Comparison of ENCODE assay signal across 19 mouse cellular contexts in genomic region chr2:97178399-97178798, GRCm38 (mm10).
"Had no signal": no experiment of that assay in that cellular context is flagged by ENCODE, and none has a peak within 500 bp of the region (broad histone marks: within the 10 kb centered on the region; RNA-seq: fewer than 3 reads in every experiment).

No protein-coding gene starts in this region.

- H3K27me3 ChIP-seq: midbrain, embryonic 12.5 days; neural tube, embryonic 13.5 days; neural tube, embryonic 15.5 days had no signal

- H3K36me3 ChIP-seq: midbrain, embryonic 10.5 days; midbrain, embryonic 12.5 days; neural tube, embryonic 13.5 days; neural tube, embryonic 15.5 days had no signal

- H3K4me3 ChIP-seq: midbrain, embryonic 10.5 days; midbrain, embryonic 12.5 days; myocyte; neural tube, embryonic 13.5 days; neural tube, embryonic 15.5 days had no signal

- ATAC-seq: midbrain, embryonic 16.5 days had no signal

- H3K4me2 ChIP-seq: lung, embryonic 14.5 days; midbrain, embryonic 12.5 days; neural tube, embryonic 13.5 days; neural tube, embryonic 15.5 days had no signal

- H3K4me1 ChIP-seq: midbrain, embryonic 10.5 days; midbrain, embryonic 12.5 days; neural tube, embryonic 13.5 days; neural tube, embryonic 15.5 days had no signal

- DNase-seq: lung, adult 18-20 months; lung, embryonic 14.5 days; lung, postnatal 10 days; lung, postnatal 4 days; midbrain, embryonic 14.5 days; retina, postnatal 1 day; right cerebral cortex, adult 18-20 months; right cerebral cortex, postnatal 25 days; right cerebral cortex, postnatal 4 days; spleen, adult 18-20 months; thymus, adult 18-20 months; thymus, postnatal 14 days; thymus, postnatal 36 days had no signal

- H3K9me3 ChIP-seq: midbrain, embryonic 10.5 days; midbrain, embryonic 12.5 days; neural tube, embryonic 13.5 days; neural tube, embryonic 15.5 days had no signal

- H3K27ac ChIP-seq: midbrain, embryonic 10.5 days; midbrain, embryonic 12.5 days; neural tube, embryonic 13.5 days; neural tube, embryonic 15.5 days had no signal

- H3K9ac ChIP-seq: lung, embryonic 14.5 days; midbrain, embryonic 12.5 days; neural tube, embryonic 13.5 days; neural tube, embryonic 15.5 days had no signal
